Mouse (Mus musculus) heart, adult 18-20 months (tissue): ENCODE data around the gene Gm7137. TPM values are rescaled to one million over a fixed set of nuclear protein-coding genes. Genes with fewer than 3 reads are reported as not detected.
"Not testable (repeated sequence)": the region's sequence is repeated elsewhere in the genome, so short reads cannot be mapped to it uniquely, and the experiment has no call there.

Experiments used
- DNase-seq, 2 experiments: peaks; one replicate each; pipeline ENCODE4 v3.0.0; 2021 to 2022; ENCODE audit warnings: mixed read lengths in 1 of 2
- long read RNA-seq, 2 experiments: library from polyadenylated mRNA; stranded (forward); transcript quantifications; one replicate each; pipeline ENCODE4 v2.0.0; 2021
- total RNA-seq, 2 experiments: library from RNA; stranded (reverse); gene quantifications; 2 replicates each; pipeline ENCODE4 v1.2.3; 2021

Gene Gm7137
- total RNA-seq, result not detected
- long read RNA-seq, experiment 1, result 0 reads
- long read RNA-seq, experiment 2, result 0 reads

DNA sequence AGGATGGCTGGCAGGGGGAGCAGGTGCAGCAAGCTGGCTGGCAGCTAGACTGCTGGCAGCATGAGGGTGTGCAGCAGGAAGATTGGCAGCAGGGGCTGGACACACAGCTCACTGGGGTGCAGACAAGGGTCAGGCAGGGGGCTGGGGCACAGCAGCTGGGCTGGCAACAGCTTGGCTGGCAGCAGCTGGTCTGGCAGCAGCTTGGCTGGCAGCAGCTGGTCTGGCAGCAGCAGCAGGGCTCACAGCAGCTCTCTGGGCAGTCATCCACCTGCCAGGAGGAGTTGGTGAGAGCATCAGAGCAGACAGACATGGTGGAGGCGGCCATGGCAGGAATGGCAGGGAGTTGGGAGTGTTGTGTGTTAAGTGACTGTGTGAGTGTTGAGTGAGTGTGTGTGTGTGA, at the start of gene Gm7137:
TSS of gene Gm7137 (minus strand) at position 325 of the 400 bp plus-strand sequence.
- DNase-seq, result peak in 1 of 2 experiments; percentile 32

DNA sequence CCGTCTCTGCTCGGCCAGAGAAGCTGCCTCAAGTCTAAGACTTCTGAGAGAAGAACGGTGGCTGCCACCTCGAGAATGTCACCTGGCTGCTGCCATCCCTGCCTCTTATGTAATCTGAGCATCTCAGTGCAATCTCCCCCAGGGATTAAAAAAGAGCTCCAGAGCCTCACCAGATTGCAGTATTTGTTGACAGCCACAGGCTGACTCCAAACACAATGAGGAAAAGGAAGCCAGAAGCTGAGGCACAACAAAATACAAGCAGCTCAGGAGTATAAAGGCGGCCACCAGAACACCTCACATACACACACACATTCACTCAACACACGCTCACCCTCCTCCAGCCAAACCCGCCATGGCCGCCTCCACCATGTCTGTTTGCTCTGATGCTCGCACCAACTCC, 47.6 kb upstream of the Gm7137 start, which contains the start of gene Krtap10-10:
TSS of gene Krtap10-10 (plus strand) at position 301 of the 400 bp plus-strand sequence.
- no peak for DNase-seq

DNA sequence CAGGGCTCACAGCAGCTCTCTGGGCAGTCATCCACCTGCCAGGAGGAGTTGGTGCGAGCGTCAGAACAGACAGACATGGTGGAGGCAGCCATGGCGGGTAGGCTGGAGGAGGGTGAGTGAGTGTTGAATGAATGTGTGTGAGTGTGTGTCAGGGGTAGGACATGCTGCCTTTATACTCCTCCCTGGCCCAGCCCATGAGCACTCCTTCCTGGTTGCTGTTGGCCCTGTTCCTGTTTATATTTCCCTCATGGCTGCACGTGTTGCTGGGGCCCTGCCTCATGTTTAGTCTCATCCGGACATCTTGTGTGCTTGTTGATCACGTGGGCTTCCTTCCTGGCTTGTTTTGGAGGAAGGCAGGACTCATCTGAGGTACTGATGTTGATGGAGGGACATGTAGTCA, 39.0 kb upstream of the Gm7137 start, which contains the start of gene Krtap10-4:
TSS of gene Krtap10-4 (minus strand) at position 145 of the 400 bp plus-strand sequence.
- no peak for DNase-seq

DNA sequence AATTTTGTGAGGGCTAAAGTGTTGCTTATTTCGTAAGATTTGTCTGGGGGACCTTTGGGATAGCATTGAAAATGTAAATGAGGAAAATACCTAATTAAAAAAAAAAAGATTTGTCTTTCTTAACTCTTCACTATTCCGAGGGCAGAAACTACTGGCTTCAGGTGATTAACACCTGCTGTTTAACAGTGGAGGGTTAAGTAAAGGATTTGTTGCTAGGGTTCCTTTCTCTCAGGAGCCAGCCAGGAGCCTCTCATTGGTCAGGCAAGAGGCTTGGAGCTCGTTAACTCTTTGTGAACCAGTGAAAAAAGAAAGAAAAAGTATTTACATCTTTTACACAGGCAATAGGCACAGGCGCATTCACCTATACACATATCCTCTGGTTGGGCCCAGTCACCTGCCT, 31.2 kb upstream of the Gm7137 start:
- DNase-seq, result no peak

DNA sequence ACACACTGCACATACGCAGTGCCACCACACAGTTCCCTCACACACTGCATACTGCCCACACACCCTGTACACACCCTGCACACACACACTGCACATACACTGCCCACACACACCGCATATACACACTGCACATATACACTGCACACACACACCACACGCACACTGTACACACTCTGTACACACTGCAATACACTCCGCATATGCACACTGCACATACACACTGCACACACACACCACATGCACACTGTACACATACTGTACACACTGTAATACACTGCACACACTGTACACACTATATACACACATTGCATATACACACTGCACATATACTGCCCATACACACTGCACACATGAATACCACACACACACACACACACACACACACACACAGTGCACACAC, 30.5 kb upstream of the Gm7137 start:
- no peak for DNase-seq

DNA sequence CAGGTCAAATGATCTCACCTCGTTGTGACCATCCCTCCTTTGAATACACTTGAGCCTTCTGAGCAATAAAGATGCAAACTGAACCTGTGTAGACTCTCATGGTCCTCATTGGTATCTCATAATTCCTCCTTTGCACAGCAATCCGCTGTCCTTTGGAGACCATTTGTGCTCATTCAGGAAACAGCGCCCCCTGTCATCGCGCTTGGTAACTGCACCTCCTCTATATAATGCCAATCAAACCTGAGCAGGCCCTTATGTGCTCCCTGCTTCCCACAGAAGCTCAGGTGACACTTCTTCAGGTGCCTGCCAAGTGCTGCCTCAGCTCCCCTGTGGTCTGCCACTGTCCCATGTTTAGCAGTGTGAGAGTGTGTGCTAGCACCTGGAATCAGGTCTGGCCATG, 27.5 kb upstream of the Gm7137 start:
- DNase-seq, result peak in 1 of 2 experiments; percentile 31

DNA sequence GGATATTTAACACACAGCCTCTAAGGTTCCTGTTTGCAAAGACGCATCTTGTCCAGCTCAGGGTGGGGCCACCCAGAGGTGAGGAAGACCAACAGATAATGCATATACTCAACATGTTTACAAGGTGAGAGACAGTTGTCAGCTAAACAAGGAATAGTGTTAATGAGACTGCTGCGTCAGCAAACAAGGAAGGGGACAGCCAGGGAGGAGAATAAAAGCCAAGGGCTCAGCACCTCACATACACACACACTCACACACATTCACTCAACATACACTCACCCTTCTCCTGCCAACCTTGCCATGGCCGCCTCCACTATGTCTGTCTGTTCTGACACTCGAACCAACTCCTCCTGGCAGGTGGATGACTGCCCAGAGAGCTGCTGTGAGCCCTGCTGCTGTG, 26.4 kb upstream of the Gm7137 start, which contains the start of gene Gm2696:
TSS of gene Gm2696 (plus strand) at position 301 of the 400 bp plus-strand sequence.
- DNase-seq, result no peak

DNA sequence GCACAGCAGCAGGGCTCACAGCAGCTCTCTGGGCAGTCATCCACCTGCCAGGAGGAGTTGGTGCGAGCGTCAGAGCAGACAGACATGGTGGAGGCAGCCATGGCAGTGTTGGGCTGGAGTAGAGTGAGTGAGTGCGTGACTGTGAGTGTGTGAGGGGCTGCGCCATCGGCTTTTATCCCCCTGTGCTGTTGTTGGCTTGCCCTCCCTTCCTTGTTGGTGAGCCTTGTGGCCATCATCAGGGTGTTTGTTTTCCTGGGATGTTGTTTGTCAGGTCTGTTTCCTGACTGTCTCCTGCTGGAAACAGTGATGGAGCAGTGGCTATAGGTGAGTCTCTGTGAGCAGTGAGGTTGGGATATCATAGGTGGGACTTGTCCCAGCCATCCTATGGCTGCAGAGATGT, 23.7 kb upstream of the Gm7137 start, which contains the start of gene Gm9507:
TSS of gene Gm9507 (minus strand) at position 101 of the 400 bp plus-strand sequence.
- no peak for DNase-seq

DNA sequence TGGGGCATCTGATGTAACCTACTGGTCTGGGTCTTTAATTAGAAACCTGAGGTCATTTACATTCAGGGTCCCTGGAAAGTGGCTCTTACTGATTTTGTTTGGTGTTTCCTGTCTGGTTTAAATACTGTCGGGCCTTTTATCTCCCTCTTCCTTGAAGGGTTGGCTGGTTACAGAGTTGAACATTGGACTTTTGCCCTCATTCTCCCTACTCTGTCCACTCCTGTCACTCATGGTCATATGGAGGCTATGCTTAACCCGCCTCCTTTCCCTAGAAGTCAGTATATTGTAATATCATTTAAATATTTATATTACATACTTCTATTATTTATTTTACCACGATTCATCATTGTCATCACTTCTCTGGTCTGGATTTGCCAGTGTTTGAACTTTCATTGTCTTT, 16.1 kb upstream of the Gm7137 start:
- DNase-seq, result no peak

DNA sequence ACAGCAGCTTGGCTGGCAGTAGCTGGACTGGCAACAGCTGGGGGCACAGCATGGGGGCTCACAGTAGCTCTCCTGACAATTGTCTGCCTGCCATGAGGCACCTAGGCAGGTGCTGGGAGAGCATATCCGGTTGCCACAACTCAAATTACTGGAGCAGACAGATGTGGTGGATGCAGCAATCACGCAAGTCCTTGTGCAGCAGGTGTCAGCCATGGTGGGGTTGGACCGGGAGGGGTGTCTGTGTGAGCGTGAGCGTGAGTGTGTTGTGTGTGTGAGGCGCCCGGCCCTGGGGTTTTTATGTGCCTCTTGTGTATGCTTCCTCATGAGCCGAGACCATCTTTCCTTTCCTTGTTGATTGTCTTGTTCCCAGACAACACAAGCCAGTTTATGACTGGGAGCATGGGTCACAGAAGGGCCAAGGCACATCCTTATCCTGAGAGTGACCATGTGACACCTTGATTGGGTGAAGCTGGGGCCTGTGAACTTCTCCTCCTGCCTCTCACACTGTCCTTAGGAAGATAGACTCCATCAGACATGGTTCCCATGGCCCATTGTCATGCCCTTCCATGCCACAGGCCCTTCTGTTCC, 11.0 kb upstream of the Gm7137 start, which contains the start of gene Gm19668:
TSS of gene Gm19668 (minus strand) at position 213 of the 588 bp plus-strand sequence.
- no peak for DNase-seq

DNA sequence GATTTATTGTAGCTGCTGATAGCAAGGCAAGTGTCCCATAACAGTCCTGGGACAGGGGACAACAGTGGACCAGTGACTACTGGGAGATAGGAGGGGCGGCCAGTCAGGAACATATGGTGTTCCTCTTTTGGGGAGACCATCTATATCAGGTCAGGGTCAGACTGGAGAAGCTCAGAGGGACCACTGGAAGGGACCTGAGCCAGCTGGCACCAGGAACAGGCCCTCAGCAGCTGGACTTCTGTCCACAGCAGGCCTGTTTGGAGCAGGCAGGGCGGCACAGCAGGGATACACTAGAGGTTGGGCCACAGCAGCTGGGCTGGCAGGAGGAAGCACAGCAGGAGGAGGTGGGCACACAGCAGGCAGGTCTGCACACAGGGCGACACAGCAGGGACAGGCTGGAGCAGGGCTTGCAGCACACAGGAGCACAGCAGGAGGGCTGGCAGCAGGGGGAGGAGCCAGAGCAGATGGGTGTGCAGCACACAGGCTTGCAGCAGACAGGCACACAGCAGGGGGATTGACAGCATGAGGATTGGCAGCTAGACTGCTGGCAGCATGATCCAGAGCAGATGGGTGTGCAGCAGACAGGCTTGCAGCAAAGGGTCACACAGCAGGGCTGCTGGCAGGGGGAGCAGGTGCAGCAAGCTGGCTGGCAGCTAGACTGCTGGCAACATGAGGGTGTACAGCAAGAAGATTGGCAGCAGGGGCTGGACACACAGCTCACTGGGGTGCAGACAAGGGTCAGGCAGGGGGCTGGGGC, 10.3 kb upstream of the Gm7137 start:
- peak; percentile 6 to 7 for DNase-seq

DNA sequence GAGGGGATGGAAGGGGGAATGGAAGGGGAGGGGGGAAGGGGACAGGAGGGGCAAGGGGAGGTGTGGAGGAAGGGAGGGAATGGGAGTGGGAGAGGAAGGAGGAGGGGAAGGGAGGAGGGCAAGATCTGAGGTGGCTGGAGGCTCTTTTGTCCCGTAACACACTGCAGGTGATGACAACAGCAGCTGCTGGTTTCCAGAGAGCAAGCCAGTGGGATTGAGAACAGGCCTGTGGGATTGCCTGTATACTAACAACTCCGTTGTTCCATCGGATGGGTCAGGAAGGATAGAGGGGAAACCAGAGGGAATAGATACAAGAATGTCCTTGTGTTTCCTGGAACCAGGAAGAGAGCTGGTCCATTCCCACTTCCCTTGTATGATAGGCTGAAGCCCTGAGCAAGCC, 9.7 kb upstream of the Gm7137 start:
- DNase-seq, result peak; percentile 11 to 24

DNA sequence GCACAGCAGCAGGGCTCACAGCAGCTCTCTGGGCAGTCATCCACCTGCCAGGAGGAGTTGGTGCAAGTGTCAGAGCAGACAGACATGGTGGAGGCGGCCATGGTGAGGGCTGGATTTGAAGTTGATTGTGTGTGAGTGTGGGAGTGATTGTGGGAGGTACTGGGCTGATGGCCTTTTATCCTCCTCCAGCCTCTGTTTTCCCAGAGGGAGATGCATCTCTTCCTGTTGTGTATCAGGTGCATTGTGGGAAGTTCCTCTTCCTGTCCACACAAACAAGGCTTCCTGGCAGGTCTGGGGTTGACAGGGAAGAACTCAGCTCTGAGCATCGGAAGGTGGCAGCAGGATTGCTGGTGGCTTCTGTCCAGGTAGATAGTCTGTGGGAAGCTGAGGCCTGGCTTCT, 7.0 kb upstream of the Gm7137 start, which contains the start of gene Gm9639:
TSS of gene Gm9639 (minus strand) at position 101 of the 400 bp plus-strand sequence.
- no peak for DNase-seq

DNA sequence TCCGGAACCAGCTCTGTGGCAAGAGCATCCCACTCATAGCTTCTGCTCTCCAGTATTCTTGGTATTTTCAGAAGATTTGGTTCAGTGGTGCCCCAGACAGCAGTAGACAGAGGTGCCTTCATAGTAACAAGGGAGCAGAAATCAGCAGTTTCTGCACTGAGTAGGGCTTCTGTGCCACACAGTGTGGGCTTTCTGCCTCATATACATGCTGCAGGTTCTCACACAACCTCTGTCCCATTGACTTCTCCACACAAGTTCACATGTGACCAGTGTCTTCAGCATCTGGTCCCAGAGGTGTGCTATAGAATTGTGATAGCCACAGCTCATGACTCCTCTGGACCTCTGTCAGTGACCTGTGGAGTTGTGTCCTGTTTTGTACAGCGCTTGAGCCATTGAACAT, 621 bp upstream of the Gm7137 start:
- no peak for DNase-seq

DNA sequence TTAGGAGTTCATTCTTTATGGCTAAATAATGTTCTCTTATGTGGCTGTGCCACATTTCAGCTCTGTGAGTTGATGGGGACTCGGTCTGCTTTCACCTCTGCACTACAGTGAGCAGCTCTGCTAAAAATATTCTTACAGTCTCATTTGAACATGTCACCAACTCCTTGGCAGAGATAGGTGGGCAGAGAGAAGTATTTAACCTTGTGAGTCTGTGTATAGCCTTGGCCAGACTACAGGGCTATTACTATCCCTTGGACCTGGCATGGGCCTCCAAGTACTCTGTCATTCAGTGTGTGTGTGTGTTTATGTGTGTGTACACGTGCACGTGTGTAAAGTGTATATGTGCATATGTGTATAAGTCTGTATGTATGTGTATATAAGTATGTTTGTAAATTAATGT, 4.6 kb downstream of the Gm7137 start:
- not testable (repeated sequence) for DNase-seq

DNA sequence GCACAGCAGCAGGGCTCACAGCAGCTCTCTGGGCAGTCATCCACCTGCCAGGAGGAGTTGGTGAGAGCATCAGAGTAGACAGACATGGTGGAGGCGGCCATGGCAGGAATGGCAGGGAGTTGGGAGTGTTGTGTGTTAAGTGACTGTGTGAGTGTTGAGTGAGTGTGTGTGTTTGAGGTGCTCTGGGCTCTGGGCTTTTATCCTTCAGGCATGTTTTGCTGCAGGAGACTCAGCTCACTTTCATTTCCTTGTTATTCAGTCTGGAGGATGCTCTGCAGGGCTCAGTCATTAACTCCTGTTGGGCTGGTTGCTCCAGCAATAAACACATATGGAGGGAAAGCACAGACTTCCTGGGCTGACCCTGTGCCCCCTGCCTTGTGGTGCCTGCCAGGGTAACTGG, 5.6 kb downstream of the Gm7137 start, which contains the start of gene Gm3250:
TSS of gene Gm3250 (minus strand) at position 101 of the 400 bp plus-strand sequence.
- DNase-seq, result not testable (repeated sequence)

DNA sequence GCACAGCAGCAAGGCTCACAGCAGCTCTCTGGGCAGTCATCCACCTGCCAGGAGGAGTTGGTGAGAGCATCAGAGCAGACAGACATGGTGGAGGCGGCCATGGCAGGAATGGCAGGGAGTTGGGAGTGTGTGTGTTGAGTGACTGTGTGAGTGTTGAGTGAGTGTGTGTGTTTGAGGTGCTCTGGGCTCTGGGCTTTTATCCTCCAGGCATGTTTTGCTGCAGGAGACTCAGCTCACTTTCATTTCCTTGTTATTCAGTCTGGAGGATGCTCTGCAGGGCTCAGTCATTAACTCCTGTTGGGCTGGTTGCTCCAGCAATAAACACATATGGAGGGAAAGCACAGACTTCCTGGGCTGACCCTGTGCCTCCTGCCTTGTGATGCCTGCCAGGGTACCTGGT, 11.2 kb downstream of the Gm7137 start, which contains the start of gene Gm7138:
TSS of gene Gm7138 (minus strand) at position 101 of the 400 bp plus-strand sequence.
- not testable (repeated sequence) for DNase-seq

DNA sequence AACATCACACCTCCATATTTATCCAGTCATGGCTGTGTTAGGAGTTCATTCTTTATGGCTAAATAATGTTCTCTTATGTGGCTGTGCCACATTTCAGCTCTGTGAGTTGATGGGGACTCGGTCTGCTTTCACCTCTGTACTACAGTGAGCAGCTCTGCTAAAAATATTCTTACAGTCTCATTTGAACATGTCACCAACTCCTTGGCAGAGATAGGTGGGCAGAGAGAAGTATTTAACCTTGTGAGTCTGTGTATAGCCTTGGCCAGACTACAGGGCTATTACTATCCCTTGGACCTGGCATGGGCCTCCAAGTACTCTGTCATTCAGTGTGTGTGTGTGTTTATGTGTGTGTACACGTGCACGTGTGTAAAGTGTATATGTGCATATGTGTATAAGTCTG, 15.9 kb downstream of the Gm7137 start:
- not testable (repeated sequence) for DNase-seq

DNA sequence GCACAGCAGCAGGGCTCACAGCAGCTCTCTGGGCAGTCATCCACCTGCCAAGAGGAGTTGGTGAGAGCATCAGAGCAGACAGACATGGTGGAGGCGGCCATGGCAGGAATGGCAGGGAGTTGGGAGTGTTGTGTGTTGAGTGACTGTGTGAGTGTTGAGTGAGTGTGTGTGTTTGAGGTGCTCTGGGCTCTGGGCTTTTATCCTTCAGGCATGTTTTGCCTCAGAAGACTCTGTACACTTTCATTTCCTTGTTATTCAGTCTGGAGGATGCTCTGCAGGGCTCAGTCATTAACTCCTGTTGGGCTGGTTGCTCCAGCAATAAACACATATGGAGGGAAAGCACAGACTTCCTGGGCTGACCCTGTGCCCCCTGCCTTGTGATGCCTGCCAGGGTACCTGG, 16.8 kb downstream of the Gm7137 start, which contains the start of gene Gm3238:
TSS of gene Gm3238 (minus strand) at position 101 of the 400 bp plus-strand sequence.
- DNase-seq, result not testable (repeated sequence)

DNA sequence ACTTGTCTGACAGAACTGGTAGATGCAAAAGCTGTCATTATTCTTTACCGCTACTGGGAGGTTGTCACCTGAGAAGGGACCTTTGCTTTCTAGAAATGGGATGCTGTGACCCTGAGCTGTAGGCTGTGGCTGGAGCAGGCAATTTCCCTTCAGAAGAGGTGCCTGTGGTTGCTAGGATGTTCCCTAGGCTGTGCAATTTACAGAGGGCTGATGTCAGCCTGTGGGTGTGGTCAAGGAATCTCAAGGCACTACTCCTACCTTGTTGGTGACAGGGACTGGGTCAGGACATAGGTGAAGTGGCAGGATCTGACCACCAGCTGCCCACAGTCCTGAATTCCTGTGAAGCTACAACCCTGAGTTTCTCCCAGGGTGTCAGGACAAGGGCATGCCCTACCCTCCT, 18.3 kb downstream of the Gm7137 start:
- DNase-seq, result no peak

DNA sequence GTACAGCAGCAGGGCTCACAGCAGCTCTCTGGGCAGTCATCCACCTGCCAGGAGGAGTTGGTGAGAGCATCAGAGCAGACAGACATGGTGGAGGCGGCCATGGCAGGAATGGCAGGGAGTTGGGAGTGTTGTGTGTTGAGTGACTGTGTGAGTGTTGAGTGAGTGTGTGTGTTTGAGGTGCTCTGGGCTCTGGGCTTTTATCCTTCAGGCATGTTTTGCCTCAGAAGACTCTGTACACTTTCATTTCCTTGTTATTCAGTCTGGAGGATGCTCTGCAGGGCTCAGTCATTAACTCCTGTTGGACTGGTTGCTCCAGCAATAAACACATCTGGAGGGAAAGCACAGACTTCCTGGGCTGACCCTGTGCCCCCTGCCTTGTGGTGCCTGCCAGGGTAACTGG, 28.4 kb downstream of the Gm7137 start, which contains the start of gene Gm3233:
TSS of gene Gm3233 (minus strand) at position 101 of the 400 bp plus-strand sequence.
- not testable (repeated sequence) for DNase-seq

DNA sequence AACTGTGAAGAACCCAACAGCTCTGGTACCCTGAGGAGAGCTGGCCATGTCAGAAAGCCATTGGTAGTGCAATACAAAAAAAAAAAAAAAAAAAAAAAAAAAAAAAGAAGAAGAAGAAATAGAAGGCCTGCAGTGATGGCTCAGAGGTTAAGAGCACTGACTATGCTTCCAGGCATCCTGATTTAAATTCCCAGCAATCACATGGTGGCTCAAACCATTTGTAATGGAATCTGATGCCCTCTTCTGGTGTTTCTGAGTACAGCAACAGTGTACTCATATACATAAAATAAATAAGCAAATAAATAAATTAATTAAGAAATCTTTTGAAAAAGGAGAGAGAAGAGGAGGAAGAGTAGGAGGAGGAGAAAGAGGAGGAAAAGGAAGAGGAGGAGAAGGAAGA, 34.6 kb downstream of the Gm7137 start:
- no peak for DNase-seq

DNA sequence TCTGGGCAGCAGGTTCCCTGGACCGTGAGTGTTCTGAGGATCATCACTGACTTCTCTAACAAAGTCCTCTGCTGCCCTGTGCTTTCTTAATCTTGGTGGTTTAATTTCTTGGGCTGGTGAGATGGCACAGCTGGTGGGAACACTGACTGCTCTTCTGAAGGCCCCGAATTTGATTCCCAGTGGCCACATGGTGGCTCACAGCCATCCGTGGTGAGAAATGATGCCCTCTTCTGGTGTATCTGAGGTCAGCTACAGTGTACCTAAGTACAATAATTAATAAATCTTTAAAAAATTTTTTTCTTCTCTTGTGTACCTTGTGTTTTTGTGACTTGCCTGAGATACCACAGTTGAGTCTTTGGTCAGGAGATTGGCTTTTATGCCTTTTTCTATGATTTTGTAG, 35.7 kb downstream of the Gm7137 start:
- DNase-seq, result not testable (repeated sequence)
